Mouse (Mus musculus) erythroblast, adult 5-6 weeks (primary cell): ENCODE data around the gene 9030025P20Rik. TPM values are rescaled to one million over a fixed set of nuclear protein-coding genes. Genes with fewer than 3 reads are reported as not detected.
"Not testable (repeated sequence)": the region's sequence is repeated elsewhere in the genome, so short reads cannot be mapped to it uniquely, and the experiment has no call there.

Experiments
- ATAC-seq: replicated peaks from 2 replicates; pipeline ENCODE4 v1.8.0; 2016; ENCODE audit warnings: moderate number of reproducible peaks, mild to moderate bottlenecking, moderate TSS enrichment, inconsistent platforms; ENCODE audit not compliant: poor library complexity, low FRiP score, severe bottlenecking
- total RNA-seq, 2 experiments: library from RNA; stranded (forward) in 1 of 2; stranded (reverse) in 1 of 2; fragments of 150-400 nt in 1 of 2; fragments of 200-764, 138-1000 nt in 1 of 2; gene quantifications; 2 replicates each; pipeline versions ENCODE4 v1.2.3 to v1.2.4; 2015 to 2017; ENCODE audit warnings: low replicate concordance in 2 of 2

9030025P20Rik gene
- total RNA-seq, 2 experiments from 2014 or later = 0.94 to 0.96 TPM

DNA sequence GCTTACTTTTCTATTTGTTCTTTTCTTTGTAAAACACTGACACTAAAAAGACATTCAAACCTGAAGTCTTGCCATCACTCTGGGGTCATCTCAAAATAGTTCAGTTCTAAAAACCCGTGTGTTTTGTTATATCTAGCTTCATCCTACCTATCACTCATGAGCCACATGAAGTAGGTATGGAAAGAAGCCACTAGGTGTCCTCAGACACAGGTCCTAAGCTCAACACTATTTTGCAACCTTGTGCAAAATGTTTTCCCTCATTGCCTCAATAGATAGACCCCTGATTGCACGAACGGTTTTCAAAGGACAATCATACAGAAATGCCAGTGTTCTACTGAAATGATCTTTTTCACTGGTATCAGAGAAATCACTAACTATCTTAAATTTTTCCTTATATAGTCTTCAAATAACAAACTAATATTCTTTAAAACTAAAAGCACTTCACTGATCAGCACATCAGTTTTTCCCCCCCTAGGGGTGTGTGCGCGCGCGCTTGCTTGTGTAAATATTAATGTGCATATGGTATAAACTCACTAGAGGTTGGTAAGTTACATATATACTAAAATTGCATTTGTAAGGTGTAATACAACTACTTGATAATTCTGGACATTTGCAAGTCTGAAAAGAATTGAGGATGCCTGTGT lies 428 bp upstream of the 9030025P20Rik start:
- ATAC-seq = peak; percentile 78

GRCm38 (mm10) chr17:14990116-14990702 lies 11.9 kb downstream of the 9030025P20Rik start:
- not testable (repeated sequence) for ATAC-seq

GRCm38 (mm10) chr17:14992522-14993138 lies 14.4 kb downstream of the 9030025P20Rik start:
- ATAC-seq = peak; percentile 36

DNA sequence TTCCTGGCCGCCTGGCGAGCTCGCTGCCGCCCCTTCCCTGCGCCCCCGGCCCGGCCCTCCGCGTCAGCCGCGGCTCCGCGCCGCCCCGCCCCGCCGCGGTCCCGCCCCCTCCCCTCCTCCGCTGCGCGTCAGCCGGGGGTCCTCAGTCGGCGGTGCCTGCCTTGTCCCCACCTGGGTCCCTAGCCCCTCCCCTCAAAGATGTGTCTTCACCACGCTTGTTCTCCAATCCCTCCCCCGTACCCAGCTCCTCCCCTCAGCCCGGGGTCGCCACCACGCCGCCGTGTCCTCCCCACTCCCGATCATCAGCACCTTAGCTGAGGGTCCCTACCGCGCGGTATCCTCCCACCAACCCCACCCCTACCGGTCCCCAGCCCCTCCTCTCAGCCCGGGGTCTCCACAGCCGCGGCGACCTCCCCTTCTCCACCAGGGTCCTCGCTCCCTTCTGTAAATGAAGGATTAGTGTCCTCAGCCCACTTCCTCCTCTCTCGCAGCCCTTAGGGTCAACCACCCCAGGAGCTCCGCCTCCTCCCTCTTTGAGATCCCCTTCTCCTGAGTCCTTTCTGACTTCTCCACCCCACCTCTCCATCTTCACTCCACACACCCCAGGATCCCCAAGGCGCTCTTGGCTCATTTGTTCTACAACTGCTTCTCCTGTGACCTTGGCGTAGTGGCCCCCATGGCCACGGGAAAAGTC lies 15.0 kb downstream of the 9030025P20Rik start:
- ATAC-seq = peak; percentile 27

DNA sequence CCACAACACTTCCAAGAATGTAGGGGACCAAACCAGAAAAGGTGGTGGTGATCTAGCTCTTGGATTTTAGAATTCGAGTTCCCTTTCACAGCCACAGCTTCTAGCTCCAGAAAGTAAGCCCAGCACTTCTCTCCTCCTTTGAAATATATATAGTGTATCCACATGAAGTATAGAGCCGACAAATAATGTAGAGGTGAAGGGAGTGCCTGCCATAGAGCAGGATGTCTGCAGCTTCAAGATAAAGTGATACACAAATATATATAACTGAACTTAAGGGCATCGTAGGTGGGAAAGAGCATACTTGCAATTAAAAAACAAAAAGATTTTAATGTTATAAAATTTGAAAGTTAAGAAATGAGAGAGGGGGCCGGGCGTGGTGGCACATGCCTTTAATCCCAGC lies 15.9 kb downstream of the 9030025P20Rik start:
- peak; percentile 62 for ATAC-seq

- peak; percentile 54 for ATAC-seq
These were observed 21.8 kb downstream of the 9030025P20Rik start for GRCm38 (mm10) chr17:15000047-15000446.

DNA sequence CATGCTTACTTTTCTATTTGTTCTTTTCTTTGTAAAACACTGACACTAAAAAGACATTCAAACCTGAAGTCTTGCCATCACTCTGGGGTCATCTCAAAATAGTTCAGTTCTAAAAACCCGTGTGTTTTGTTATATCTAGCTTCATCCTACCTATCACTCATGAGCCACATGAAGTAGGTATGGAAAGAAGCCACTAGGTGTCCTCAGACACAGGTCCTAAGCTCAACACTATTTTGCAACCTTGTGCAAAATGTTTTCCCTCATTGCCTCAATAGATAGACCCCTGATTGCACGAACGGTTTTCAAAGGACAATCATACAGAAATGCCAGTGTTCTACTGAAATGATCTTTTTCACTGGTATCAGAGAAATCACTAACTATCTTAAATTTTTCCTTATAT lies 30.8 kb downstream of the 9030025P20Rik start:
- peak; percentile 80 for ATAC-seq

- ATAC-seq = peak; percentile 94
These were observed 31.6 kb downstream of the 9030025P20Rik start, which contains the start of gene Gm3435 for GRCm38 (mm10) chr17:15009706-15010413. Gene Gm3435 (plus strand): TSS chr17:15010176.

DNA sequence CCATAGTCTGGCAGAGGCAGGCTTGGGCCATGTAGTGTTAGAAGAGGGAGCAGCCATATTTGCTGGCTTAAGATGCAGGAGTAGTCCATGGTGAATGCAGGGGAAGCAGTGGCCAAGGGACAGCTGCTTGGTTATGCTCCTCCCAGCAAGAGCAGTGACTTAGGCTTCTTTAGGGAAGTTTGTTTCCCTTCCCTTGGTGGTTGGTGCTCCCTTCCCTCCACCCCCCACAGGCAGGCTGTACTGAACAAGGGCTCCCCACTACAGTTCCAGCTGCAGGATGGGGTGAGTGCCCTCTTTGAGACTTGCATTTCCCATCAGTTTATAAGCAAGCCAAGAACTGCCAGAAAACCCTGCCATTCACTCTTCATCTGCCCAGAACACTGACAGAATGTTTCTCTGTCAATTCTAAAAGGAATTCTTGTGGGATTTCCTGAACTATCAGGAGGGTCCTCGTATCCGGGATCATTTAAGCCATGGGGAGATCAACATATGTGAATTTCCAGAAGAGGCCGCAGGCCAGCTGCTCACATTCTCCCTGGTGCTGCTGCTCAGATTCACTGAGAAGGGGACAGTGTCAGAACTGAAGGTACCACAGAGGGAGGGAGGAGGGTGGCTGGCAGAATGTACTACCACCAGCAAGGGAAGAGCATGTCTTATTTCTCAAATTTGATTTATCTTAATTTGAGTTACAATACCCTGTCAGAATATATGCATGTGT lies 43.4 kb downstream of the 9030025P20Rik start:
- ATAC-seq = not testable (repeated sequence)

DNA sequence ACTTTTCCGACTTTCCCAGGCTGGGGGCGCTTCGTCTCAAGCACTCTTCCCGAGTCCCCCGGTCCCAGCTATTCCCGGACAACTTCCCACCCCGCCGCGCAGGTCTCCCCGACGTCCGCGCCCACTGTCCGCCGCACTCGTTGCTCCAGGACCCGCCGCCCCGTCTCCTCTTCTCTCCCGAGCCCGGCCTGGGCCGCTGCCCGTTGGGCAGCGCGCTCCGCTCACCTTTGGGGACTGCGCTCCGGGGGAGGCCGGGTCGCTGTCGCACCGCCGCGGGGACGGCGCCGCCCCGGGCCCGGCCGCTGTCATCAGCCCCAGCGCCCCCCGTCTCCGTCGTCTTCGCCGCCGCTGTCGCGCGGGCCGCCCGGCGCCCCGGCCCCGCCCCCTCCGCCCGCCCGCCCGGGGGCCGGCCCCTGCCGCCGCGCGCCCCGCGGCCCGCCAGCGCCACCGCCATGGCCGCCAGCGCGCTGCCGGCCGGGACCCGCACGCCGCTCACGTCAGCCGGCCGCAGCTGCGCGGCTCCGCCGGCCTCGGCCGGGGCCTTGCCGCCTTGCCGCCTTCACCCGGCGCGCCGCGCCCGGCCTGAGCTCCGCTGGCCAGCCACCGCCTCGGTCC lies 45.7 kb downstream of the 9030025P20Rik start:
- ATAC-seq = peak; percentile 38

DNA sequence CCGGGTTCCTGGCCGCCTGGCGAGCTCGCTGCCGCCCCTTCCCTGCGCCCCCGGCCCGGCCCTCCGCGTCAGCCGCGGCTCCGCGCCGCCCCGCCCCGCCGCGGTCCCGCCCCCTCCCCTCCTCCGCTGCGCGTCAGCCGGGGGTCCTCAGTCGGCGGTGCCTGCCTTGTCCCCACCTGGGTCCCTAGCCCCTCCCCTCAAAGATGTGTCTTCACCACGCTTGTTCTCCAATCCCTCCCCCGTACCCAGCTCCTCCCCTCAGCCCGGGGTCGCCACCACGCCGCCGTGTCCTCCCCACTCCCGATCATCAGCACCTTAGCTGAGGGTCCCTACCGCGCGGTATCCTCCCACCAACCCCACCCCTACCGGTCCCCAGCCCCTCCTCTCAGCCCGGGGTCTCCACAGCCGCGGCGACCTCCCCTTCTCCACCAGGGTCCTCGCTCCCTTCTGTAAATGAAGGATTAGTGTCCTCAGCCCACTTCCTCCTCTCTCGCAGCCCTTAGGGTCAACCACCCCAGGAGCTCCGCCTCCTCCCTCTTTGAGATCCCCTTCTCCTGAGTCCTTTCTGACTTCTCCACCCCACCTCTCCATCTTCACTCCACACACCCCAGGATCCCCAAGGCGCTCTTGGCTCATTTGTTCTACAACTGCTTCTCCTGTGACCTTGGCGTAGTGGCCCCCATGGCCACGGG lies 46.4 kb downstream of the 9030025P20Rik start:
- peak; percentile 31; the same call in 1 of the 2 replicates for ATAC-seq

DNA sequence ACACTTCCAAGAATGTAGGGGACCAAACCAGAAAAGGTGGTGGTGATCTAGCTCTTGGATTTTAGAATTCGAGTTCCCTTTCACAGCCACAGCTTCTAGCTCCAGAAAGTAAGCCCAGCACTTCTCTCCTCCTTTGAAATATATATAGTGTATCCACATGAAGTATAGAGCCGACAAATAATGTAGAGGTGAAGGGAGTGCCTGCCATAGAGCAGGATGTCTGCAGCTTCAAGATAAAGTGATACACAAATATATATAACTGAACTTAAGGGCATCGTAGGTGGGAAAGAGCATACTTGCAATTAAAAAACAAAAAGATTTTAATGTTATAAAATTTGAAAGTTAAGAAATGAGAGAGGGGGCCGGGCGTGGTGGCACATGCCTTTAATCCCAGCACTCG lies 47.2 kb downstream of the 9030025P20Rik start:
- ATAC-seq = peak; percentile 63

DNA sequence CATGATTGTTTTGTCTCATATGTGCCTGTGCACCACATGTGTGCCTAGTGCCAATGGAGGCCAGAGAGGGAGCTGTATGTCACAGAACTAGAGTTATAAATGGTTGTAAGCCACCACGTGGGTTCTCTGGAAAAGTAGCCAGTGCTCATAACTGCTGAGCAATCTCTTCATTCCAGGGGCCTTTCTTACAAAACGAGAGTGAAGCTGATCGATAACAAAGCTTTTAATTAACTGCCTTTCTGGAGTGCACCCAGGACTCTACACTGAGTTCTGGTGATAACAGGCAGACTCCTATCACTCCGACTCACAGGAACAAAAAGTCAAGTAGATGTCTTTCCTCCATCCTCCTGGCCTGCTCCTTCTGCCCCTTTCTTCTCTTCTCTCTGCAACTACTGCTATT lies 53.1 kb downstream of the 9030025P20Rik start:
- peak; percentile 50 for ATAC-seq

- peak; percentile 79 for ATAC-seq
These were observed 62.2 kb downstream of the 9030025P20Rik start for GRCm38 (mm10) chr17:15040455-15040854.
